Mouse (Mus musculus) stomach, embryonic 14.5 days (tissue): ENCODE results near the gene Nacc1. TPM values are rescaled to one million over a fixed set of nuclear protein-coding genes. Genes with fewer than 3 reads are reported as not detected.
A peak's percentile ranks its signal among the peaks of the same experiment; 100 is the strongest.

Source experiments
- ATAC-seq: fragments of 200-750 bp; cut with Nextera tagmentation; 2 replicates; pipeline ENCODE4 v1.8.0; 2017; ENCODE audit warnings: low read depth, moderate TSS enrichment; ENCODE audit not compliant: insufficient number of reproducible peaks, insufficient read depth, low FRiP score
- H3K27ac ChIP-seq: fragments of 300-500 bp; sonication (generic); 2 replicates; pipeline ENCODE4 v1.5.1; 2014; ENCODE audit warnings: mild to moderate bottlenecking, low read length, moderate library complexity, mixed read lengths
- H3K27me3 ChIP-seq: fragments of 300-500 bp; sonication (generic); 2 replicates; pipeline ENCODE4 v1.6.1; 2014; ENCODE audit warnings: low read length, control low read depth, mixed read lengths; ENCODE audit not compliant: control insufficient read depth, insufficient read depth
- H3K36me3 ChIP-seq: fragments of 300-500 bp; sonication (generic); 2 replicates; pipeline ENCODE4 v1.6.1; 2014; ENCODE audit warnings: mild to moderate bottlenecking, control low read depth, low read length, moderate library complexity, mixed read lengths; ENCODE audit not compliant: control insufficient read depth, insufficient read depth
- H3K4me1 ChIP-seq: fragments of 300-500 bp; sonication (generic); 2 replicates; pipeline ENCODE4 v1.6.1; 2014; ENCODE audit warnings: low read length, control low read depth, mixed read lengths; ENCODE audit not compliant: control insufficient read depth, insufficient read depth
- H3K4me2 ChIP-seq: fragments of 300-500 bp; sonication (generic); replicated peaks from 2 replicates; pipeline ENCODE4 v1.6.1; 2014; ENCODE audit warnings: low read depth, low read length, control low read depth
- H3K4me3 ChIP-seq: fragments of 300-500 bp; sonication (generic); 2 replicates; pipeline ENCODE4 v1.5.1; 2014; ENCODE audit warnings: low read depth, low read length, control low read depth
- H3K9ac ChIP-seq: fragments of 300-500 bp; sonication (generic); replicated peaks from 2 replicates; pipeline ENCODE4 v1.6.1; 2014; ENCODE audit warnings: low read depth, mild to moderate bottlenecking, control low read depth, low read length, moderate library complexity, mixed read lengths
- H3K9me3 ChIP-seq: fragments of 300-500 bp; sonication (generic); 2 replicates; pipeline ENCODE4 v1.6.1; 2016; ENCODE audit warnings: low read depth, low read length, control low read depth; ENCODE audit not compliant: control insufficient read depth
- WGBS: fragments of 180-500 bp; shearing (Covaris S2); extraction: QIAGEN DNeasy Blood & Tissue Kit; methylation state at CpG from one replicate; pipeline ENCODE4 v1.1.7; 2014; 5-methylcytosine and 5-hydroxymethylcytosine counted together
- polyA plus RNA-seq: library from polyadenylated mRNA; unstranded; fragments of >200 nt; fragmentation: Nextera tagmentation; extraction: Ambion mirVana; gene quantifications from 2 replicates; pipeline ENCODE4 v1.2.1, GENCODE M21; 2014

Nacc1 gene
- polyA plus RNA-seq, 1 experiment from 2014 or later, result 25.7 TPM

GRCm38 (mm10) chr8:84730541-84731370, 43.1 kb upstream of the Nacc1 start:
- Histone ChIP-seq H3K27ac (peak overlapping the region; percentile 81), H3K9me3 (no peaks in the 10 kb centered on the region), H3K9ac (no peak overlapping the region), H3K36me3 (peaks cover 14% of the 10 kb centered on the region; the same call in 1 of the 2 replicates), H3K27me3 (no peaks in the 10 kb centered on the region), H3K4me2 (no peak overlapping the region), H3K4me3 (no peak overlapping the region), H3K4me1 (peaks cover 42% of the 10 kb centered on the region)
- WGBS, result 44% methylated on average over 9 of the region's 9 CpGs
- peak; percentile 64 for ATAC-seq

DNA sequence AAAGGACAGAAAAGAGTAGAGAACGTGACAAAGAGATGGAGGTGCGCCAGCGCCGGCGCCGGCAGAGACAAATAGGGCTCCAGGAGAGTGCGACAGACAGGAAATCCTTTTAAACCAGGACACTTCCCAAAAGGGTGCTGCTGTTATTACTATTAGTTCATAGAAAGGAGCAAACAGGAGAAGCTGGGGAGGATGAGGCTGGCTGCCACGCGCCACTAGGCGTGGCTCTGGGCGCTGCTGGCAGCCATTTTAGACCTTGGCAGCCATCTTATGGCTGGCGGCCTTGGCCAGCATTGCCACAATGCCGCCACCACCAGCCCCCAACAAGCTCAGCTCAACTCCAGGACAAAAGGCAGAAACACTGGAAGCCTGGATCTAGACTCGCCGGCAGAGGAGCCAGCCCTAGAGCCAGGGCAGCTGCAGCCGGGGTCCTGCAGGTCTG, 42.3 kb upstream of the Nacc1 start:
- Histone ChIP-seq H3K36me3 (peaks cover 21% of the 10 kb centered on the region), H3K4me1 (peaks cover 47% of the 10 kb centered on the region), H3K27ac (peak overlapping the region; percentile 81; the same call in 1 of the 2 replicates), H3K27me3 (no peaks in the 10 kb centered on the region), H3K9me3 (no peaks in the 10 kb centered on the region), H3K9ac (no peak overlapping the region), H3K4me2 (no peak overlapping the region), H3K4me3 (no peak overlapping the region)
- no peak for ATAC-seq
- WGBS, result 90% methylated on average over 16 of the region's 16 CpGs

DNA sequence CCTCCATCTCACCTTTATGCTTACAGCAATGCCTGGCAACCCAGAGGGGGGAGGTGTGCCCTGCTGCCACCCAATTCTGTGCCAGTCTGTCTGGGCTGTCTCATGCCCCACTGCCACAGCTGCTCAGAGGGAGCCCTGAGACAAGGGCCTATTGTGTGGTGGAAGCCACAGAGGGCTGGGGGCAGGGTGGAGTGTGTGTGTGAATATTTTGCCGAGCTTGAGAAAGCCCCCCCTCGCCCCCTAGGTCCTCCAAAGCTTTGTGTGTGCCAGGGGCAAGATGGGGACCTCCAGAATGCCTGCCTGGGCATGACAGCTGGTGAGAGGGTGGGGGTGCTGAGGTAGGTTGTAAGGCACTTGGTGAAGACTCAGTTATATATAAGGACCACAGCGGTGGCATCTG, 40.8 kb upstream of the Nacc1 start:
- WGBS, result 71% methylated on average over 3 of the region's 3 CpGs
- Histone ChIP-seq H3K9ac (no peak overlapping the region), H3K4me1 (peaks cover 60% of the 10 kb centered on the region), H3K27me3 (no peaks in the 10 kb centered on the region), H3K4me3 (no peak overlapping the region), H3K4me2 (no peak overlapping the region), H3K27ac (no peak overlapping the region), H3K36me3 (peaks cover 21% of the 10 kb centered on the region), H3K9me3 (no peaks in the 10 kb centered on the region)
- no peak for ATAC-seq

DNA sequence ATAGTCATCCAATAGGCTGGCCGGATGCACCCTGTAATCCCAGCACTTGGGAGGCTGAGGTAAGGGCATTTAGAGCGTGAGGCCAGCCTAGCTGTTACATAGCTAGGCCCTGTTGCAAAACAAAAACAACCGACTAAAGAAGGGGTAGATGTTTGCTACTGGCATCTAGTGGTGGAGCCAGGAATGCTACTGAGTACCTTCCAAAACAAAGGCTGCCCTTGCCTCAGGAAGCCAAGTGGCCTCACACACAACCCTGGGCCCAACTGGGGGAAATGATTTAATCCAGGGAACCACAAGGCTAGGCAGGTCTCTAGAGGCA, 38.2 kb upstream of the Nacc1 start:
- peaks cover 31% of the 10 kb centered on the region for H3K36me3 ChIP-seq

GRCm38 (mm10) chr8:84725246-84725940, 37.7 kb upstream of the Nacc1 start:
- Histone ChIP-seq H3K27ac (peak overlapping the region; percentile 27; the same call in 1 of the 2 replicates), H3K4me2 (no peak overlapping the region; the same call in 1 of the 2 replicates), H3K4me3 (no peak overlapping the region), H3K9ac (no peak overlapping the region), H3K4me1 (peaks cover 44% of the 10 kb centered on the region), H3K27me3 (no peaks in the 10 kb centered on the region), H3K9me3 (no peaks in the 10 kb centered on the region), H3K36me3 (peaks cover 35% of the 10 kb centered on the region)
- no peak for ATAC-seq
- 48% methylated on average over 10 of the region's 10 CpGs for WGBS

More for the DNA sequence above, 38.2 kb upstream of the Nacc1 start:
- Histone ChIP-seq H3K9me3 (no peaks in the 10 kb centered on the region), H3K9ac (no peak overlapping the region), H3K27me3 (no peaks in the 10 kb centered on the region), H3K4me3 (no peak overlapping the region), H3K4me2 (no peak overlapping the region; the same call in 1 of the 2 replicates), H3K27ac (peak overlapping the region; percentile 27; the same call in 1 of the 2 replicates), H3K4me1 (peaks cover 48% of the 10 kb centered on the region)
- no peak for ATAC-seq
- 30% methylated on average over 3 of the region's 3 CpGs for WGBS

DNA sequence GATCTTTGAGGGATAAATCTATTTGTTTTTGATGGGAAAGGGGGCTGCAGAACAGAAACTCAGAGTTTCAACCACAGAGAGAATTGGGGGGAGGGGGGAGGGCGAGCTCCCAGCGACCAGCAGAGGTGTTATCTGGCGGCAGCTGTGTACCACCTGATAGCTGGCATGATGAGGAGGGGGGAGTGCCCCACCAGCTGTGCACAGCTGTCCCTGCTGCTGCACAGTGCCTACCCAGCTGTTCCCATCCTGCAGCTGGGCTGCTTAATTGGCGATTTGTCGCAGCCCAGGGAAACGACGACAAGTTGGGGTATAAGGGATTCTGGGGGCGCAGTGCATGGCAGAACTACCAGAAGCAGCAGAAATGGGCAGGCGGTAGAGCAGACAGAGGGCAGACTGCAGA, 37.0 kb upstream of the Nacc1 start:
- ATAC-seq, result no peak
- no peak overlapping the region for H3K9ac ChIP-seq
- 41% methylated on average over 9 of the region's 9 CpGs for WGBS
- H3K9me3 ChIP-seq, result no peaks in the 10 kb centered on the region
- H3K27me3 ChIP-seq, result no peaks in the 10 kb centered on the region
- H3K4me2 ChIP-seq, result no peak overlapping the region
- no peak overlapping the region for H3K4me3 ChIP-seq
- H3K36me3 ChIP-seq, result peaks cover 43% of the 10 kb centered on the region
- H3K27ac ChIP-seq, result peak overlapping the region; percentile 97; the same call in 1 of the 2 replicates
- H3K4me1 ChIP-seq, result peaks cover 37% of the 10 kb centered on the region

GRCm38 (mm10) chr8:84723571-84723900, 35.9 kb upstream of the Nacc1 start:
- Histone ChIP-seq H3K27ac (peak overlapping the region; percentile 97), H3K9ac (no peak overlapping the region; the same call in 1 of the 2 replicates), H3K36me3 (peaks cover 54% of the 10 kb centered on the region), H3K4me1 (peaks cover 37% of the 10 kb centered on the region), H3K4me3 (no peak overlapping the region; the same call in 1 of the 2 replicates), H3K4me2 (peak overlapping the region; percentile 8), H3K27me3 (no peaks in the 10 kb centered on the region), H3K9me3 (no peaks in the 10 kb centered on the region)
- no peak for ATAC-seq
- 14% methylated on average over 7 of the region's 7 CpGs for WGBS

DNA sequence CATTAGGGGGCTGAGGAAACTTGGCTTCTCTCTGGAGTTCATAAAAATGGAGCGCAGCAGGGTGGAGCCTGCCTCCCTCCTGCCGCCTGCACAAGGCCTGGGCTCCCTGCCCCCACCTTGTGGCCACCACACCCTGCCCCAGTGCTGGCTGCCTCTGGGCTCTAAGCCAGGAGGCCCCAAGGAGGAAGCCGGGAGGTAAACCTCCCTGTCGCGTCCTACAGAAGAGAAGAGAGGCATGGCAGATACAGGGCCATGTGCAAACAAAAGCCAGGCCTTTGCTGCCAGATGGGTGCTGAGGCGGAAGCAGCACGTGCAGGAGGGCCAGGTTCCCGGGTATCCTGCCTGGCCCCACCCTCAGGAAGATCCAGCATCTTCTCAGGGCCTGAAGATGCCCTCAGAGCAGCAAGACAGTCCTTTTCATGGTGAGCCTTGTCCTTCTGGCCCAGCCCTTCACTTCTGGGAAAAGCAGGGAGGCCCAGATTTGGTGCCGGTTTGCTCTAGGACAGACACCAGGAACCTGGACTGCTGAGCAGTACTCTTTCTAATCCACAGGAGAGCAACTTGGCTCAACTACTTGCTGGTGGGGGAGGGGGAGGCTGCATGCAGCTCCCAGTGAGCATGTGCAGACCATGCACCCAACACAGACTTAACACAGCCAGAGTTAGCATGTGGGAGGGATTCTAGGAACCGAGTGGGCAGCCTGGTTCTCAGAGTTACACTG, 35.3 kb upstream of the Nacc1 start, which contains the start of gene G430095P16Rik:
G430095P16Rik (plus strand) TSS at position 158 of the 721 bp plus-strand sequence.
- Histone ChIP-seq H3K9me3 (no peaks in the 10 kb centered on the region), H3K9ac (peak within 1 kb of the TSS; percentile 7; the same call in 1 of the 2 replicates), H3K4me3 (no peak within 1 kb of the TSS; the same call in 1 of the 2 replicates), H3K4me1 (peaks cover 37% of the 10 kb centered on the region), H3K4me2 (peak within 1 kb of the TSS; percentile 8), H3K36me3 (peaks cover 56% of the 10 kb centered on the region), H3K27me3 (no peaks in the 10 kb centered on the region), H3K27ac (peak within 1 kb of the TSS; percentile 97)
- ATAC-seq, result peak; percentile 91
- 5% methylated on average over 10 of the region's 10 CpGs for WGBS
